Mouse (Mus musculus) kidney, embryonic 16.5 days (tissue): ENCODE measurements at regions not wholly inside any gene's neighbourhood (a gene's known extent, or its start where the extent isn't known, plus 50 kb on each side); places are given as distances from the start of the nearest gene placed in this dataset.

Source experiments
- ATAC-seq: fragments of 200-750 bp; cut with Nextera tagmentation; 2 replicates; pipeline ENCODE4 v1.8.0; 2017; ENCODE audit warnings: moderate TSS enrichment; ENCODE audit not compliant: low FRiP score, low TSS enrichment
- H3K27ac ChIP-seq: fragments of 300-500 bp; sonication (generic); 2 replicates; pipeline ENCODE4 v1.5.1; 2014; ENCODE audit warnings: low read length
- H3K27me3 ChIP-seq: fragments of 300-500 bp; sonication (generic); 2 replicates; pipeline ENCODE4 v1.6.1; 2014; ENCODE audit warnings: low read length, control low read depth, mixed read lengths; ENCODE audit not compliant: insufficient read depth
- H3K36me3 ChIP-seq: fragments of 300-500 bp; sonication (generic); 2 replicates; pipeline ENCODE4 v1.6.1; 2014; ENCODE audit warnings: low read length, control low read depth, mixed read lengths; ENCODE audit not compliant: insufficient read depth
- H3K4me1 ChIP-seq: fragments of 300-500 bp; sonication (generic); 2 replicates; pipeline ENCODE4 v1.6.1; 2014; ENCODE audit warnings: low read length, control low read depth, mixed read lengths; ENCODE audit not compliant: insufficient read depth
- H3K4me2 ChIP-seq: fragments of 300-500 bp; sonication (generic); replicated peaks from 2 replicates; pipeline ENCODE4 v1.6.1; 2014; ENCODE audit warnings: low read depth, low read length
- H3K4me3 ChIP-seq: fragments of 300-500 bp; sonication (generic); 2 replicates; pipeline ENCODE4 v1.5.1; 2014; ENCODE audit warnings: mild to moderate bottlenecking, low read length
- H3K9ac ChIP-seq: fragments of 300-500 bp; sonication (generic); replicated peaks from 2 replicates; pipeline ENCODE4 v1.6.1; 2014; ENCODE audit warnings: low read length
- H3K9me3 ChIP-seq: fragments of 300-500 bp; sonication (generic); 2 replicates; pipeline ENCODE4 v1.6.1; 2016; ENCODE audit warnings: low read length, control low read depth
- WGBS: fragments of 180-500 bp; shearing (Covaris S2); extraction: QIAGEN DNeasy Blood & Tissue Kit; methylation state at CpG from one replicate; pipeline ENCODE4 v1.1.7; 2014; 5-methylcytosine and 5-hydroxymethylcytosine counted together

DNA sequence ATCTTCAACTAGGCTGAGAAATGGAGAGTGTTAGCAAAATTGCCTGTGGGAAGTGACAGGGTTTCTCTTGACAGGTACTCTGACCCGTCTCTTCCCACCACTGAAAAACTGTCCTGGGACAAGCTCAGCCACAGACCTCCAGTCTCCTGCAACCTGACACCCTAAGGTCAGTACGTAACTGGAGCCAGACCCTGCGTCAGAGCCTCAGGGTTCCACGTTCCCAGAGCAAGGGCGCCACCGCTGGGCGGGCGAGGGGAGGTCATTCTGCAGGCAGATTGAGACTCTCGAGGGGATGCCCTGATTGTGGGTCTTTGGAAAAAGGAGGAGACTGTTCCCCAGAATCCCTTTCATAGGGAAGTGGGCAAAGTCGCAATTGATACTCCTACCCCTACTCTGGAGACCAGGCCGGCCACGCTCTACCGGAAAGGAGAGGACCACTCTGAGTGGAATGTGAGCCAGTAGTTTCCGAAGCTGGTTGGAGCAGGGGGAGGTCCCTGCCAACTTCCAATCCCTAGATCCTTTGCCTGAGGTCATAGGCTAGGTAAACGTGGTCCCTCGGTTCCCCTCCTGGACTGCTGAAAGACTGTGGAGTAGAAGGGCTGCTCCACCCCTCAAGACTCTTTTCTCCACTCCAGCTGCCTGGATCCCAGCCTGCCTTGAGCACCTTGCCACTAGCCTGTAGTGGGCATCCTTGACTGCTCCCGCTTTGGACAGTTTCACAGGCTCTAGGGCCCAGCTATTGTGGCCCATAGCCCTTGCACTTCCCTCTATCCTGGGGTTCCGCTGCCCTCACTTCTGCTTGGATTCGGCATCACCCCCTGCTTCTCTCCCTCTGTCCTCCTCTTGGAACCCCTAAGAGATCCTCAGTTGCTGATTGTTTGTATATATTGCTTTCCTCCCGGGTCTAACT, 61.0 kb upstream of the Lpcat1 start:
- no peaks in the 10 kb centered on the region for H3K4me1 ChIP-seq
- WGBS: 15% methylated on average over 20 of the region's 20 CpGs
- peak overlapping the region; percentile 9 for H3K4me3 ChIP-seq
- H3K36me3 ChIP-seq: no peaks in the 10 kb centered on the region
- peak; percentile 93 for ATAC-seq
- H3K9ac ChIP-seq: no peak overlapping the region
- H3K9me3 ChIP-seq: no peaks in the 10 kb centered on the region
- peaks cover 10% of the 10 kb centered on the region for H3K27me3 ChIP-seq
- H3K4me2 ChIP-seq: peak overlapping the region; percentile 30
- no peak overlapping the region for H3K27ac ChIP-seq

GRCm38 (mm10) chr13:73400921-73401320, 66.1 kb upstream of the Lpcat1 start:
- no peak for ATAC-seq
- Histone ChIP-seq H3K4me2 (no peak overlapping the region), H3K9ac (no peak overlapping the region), H3K9me3 (no peaks in the 10 kb centered on the region), H3K27ac (no peak overlapping the region), H3K4me1 (no peaks in the 10 kb centered on the region), H3K36me3 (no peaks in the 10 kb centered on the region), H3K4me3 (no peak overlapping the region), H3K27me3 (no peaks in the 10 kb centered on the region)
- 84% methylated on average over 1 of the region's 1 CpGs for WGBS

- peaks cover 4% of the 10 kb centered on the region; the same call in 1 of the 2 replicates for H3K9me3 ChIP-seq
- no peak overlapping the region for H3K4me3 ChIP-seq
- H3K4me1 ChIP-seq: no peaks in the 10 kb centered on the region
- H3K27me3 ChIP-seq: no peaks in the 10 kb centered on the region
- H3K36me3 ChIP-seq: no peaks in the 10 kb centered on the region
- H3K9ac ChIP-seq: no peak overlapping the region
- H3K27ac ChIP-seq: no peak overlapping the region
- ATAC-seq: no peak
- no peak overlapping the region for H3K4me2 ChIP-seq
- WGBS: 11% methylated on average over 4 of the region's 4 CpGs
These were observed 68.7 kb upstream of the Ndufs6 start for GRCm38 (mm10) chr13:73397033-73397432.

GRCm38 (mm10) chr13:73395856-73396255, 67.5 kb upstream of the Ndufs6 start:
- no peaks in the 10 kb centered on the region for H3K27me3 ChIP-seq
- H3K4me2 ChIP-seq: no peak overlapping the region
- no peak overlapping the region for H3K9ac ChIP-seq
- H3K4me1 ChIP-seq: no peaks in the 10 kb centered on the region
- peaks cover 5% of the 10 kb centered on the region; the same call in 1 of the 2 replicates for H3K9me3 ChIP-seq
- WGBS: 57% methylated on average over 7 of the region's 7 CpGs
- H3K4me3 ChIP-seq: no peak overlapping the region
- H3K27ac ChIP-seq: no peak overlapping the region
- H3K36me3 ChIP-seq: no peaks in the 10 kb centered on the region
- no peak for ATAC-seq

- Histone ChIP-seq H3K4me1 (no peaks in the 10 kb centered on the region), H3K36me3 (no peaks in the 10 kb centered on the region), H3K9me3 (peaks cover 5% of the 10 kb centered on the region; the same call in 1 of the 2 replicates), H3K27ac (no peak overlapping the region), H3K4me2 (no peak overlapping the region), H3K4me3 (no peak overlapping the region), H3K9ac (no peak overlapping the region), H3K27me3 (no peaks in the 10 kb centered on the region)
- no peak for ATAC-seq
- 65% methylated on average over 4 of the region's 4 CpGs for WGBS
These were observed 60.7 kb upstream of the Ndufs6 start for GRCm38 (mm10) chr13:73389051-73389450.

DNA sequence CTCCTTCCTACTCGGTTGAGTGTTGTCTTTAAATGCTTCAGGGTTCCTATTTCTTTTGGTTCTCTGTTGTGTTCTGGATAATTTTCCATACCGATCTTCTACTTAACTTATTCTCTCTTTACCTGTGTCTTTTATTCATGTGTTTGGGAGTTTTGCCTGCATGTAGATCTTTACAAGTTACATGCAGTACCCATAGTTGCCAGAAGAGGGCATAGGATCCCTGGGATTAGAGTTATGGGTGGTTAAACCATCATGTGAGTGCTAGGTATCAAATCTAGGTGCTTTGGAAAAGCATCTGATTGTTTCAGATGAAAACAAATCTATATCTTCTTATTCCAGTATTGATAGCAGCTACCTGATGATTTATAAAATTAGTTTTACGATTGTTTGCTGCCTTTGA, 55.2 kb upstream of the Ndufs6 start:
- Histone ChIP-seq H3K4me1 (no peaks in the 10 kb centered on the region), H3K27ac (no peak overlapping the region), H3K27me3 (no peaks in the 10 kb centered on the region), H3K36me3 (no peaks in the 10 kb centered on the region), H3K4me3 (no peak overlapping the region), H3K9me3 (no peaks in the 10 kb centered on the region), H3K9ac (no peak overlapping the region), H3K4me2 (no peak overlapping the region)
- ATAC-seq: no peak
- WGBS: 67% methylated on average over 3 of the region's 3 CpGs
